Mouse (Mus musculus): ENCODE measurements around the gene Reg3b. TPM values are rescaled to one million over a fixed set of nuclear protein-coding genes. Genes with fewer than 3 reads are reported as not detected.
"Not testable (repeated sequence)": the region's sequence is repeated elsewhere in the genome, so short reads cannot be mapped to it uniquely, and the experiment has no call there.

The Reg3b gene
- not detected for total RNA-seq (2022)

- no peak for DNase-seq (ENCODE audit: low spot score in 2 of 2)
Observed at GRCm38 (mm10) chr6:78370357-78370756, at the start of gene Reg3b. Gene Reg3b, plus strand, starts transcription at chr6:78370657.

GRCm38 (mm10) chr6:78327798-78328197, 42.7 kb upstream of the Reg3b start:
- DNase-seq (ENCODE audit: low spot score in 2 of 2) = no peak

- DNase-seq (ENCODE audit: low spot score in 2 of 2) = no peak
Observed at GRCm38 (mm10) chr6:78329166-78329565, 41.3 kb upstream of the Reg3b start.

GRCm38 (mm10) chr6:78331919-78332569, 38.4 kb upstream of the Reg3b start:
- no peak for DNase-seq (ENCODE audit: low spot score in 2 of 2)

- peak in 1 of 2 experiments; percentile 11 for DNase-seq (ENCODE audit: low spot score in 2 of 2)
Observed at GRCm38 (mm10) chr6:78340296-78340695, 30.2 kb upstream of the Reg3b start.

GRCm38 (mm10) chr6:78341689-78342088, 28.8 kb upstream of the Reg3b start:
- no peak for DNase-seq (ENCODE audit: low spot score in 2 of 2)

- no peak for DNase-seq (ENCODE audit: low spot score in 2 of 2)
Observed at GRCm38 (mm10) chr6:78361971-78362563, 8.4 kb upstream of the Reg3b start.

- DNase-seq (ENCODE audit: low spot score in 2 of 2) = no peak
Observed at GRCm38 (mm10) chr6:78378765-78379164, 8.3 kb downstream of the Reg3b start, which contains the start of gene Reg3d. Gene Reg3d, minus strand, starts transcription at chr6:78378865.

GRCm38 (mm10) chr6:78380409-78380808, 10.0 kb downstream of the Reg3b start, which contains the start of gene Reg3a:
Gene Reg3a, plus strand, starts transcription at chr6:78380709.
- DNase-seq (ENCODE audit: low spot score in 2 of 2) = no peak

GRCm38 (mm10) chr6:78385609-78386008, 15.2 kb downstream of the Reg3b start:
- DNase-seq (ENCODE audit: low spot score in 2 of 2) = no peak

- not testable (repeated sequence) for DNase-seq (ENCODE audit: low spot score in 2 of 2)
Observed at GRCm38 (mm10) chr6:78395323-78395722, 24.9 kb downstream of the Reg3b start, which contains the start of gene Reg2. Gene Reg2, plus strand, starts transcription at chr6:78395623.

- not testable (repeated sequence) for DNase-seq (ENCODE audit: low spot score in 2 of 2)
Observed at GRCm38 (mm10) chr6:78422411-78422810, 52.0 kb downstream of the Reg3b start, which contains the start of gene Reg1. Gene Reg1, plus strand, starts transcription at chr6:78422711.

Other genes with a start within 250 kb of the Reg3b start
- not detected for gene Reg3d, start 8.2 kb downstream of the Reg3b start, total RNA-seq (2022)
- gene Reg3a, start 10.1 kb downstream of the Reg3b start, total RNA-seq (2022) = not detected
- gene Reg2, start 25.0 kb downstream of the Reg3b start, total RNA-seq (2022) = not detected
- not detected for gene Reg1, start 52.1 kb downstream of the Reg3b start, total RNA-seq (2022)
- gene Reg3g, start 98.2 kb downstream of the Reg3b start, total RNA-seq (2022) = not detected

Data from layer of hippocampus, adult 8-10 months (tissue).